In the genomic region with DNA sequence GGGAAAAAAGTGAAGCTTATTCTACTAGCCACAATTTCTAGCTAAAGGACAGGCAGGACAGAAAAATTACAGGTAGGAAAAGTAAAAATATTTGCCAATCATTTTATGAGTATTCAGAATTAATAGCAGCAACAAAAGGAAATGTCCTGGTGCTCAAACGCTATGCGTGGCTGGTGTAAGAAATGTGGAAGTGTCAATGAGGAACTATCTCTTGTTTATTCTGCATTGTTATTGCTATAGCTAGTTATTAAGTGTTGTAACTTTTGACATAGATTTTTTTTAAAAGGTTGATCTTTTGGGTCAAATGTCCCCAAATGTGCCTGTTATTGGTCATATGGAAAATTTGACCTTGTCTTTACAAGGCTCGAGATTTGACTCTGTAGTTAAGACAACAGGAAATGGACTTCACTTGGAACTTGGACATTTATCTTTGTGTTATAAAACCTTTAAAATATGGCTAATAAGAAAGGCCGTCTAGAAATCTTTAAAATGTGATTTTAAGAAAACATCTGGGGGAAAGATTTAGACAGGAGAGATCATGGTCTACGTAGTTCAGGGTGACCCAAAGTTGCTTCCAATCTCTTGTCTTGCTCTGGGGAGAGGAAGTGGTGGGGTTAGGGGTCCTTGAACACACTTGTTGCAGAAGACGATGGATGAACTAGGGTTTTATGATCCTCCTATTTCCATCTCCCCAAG, we compare ENCODE assay signal across 8 mouse cellular contexts. TPM values are rescaled to one million over a fixed set of nuclear protein-coding genes. Genes with fewer than 3 reads are reported as not detected.
DNase-seq lines count a peak whose midpoint lies in the region; ATAC-seq and TF ChIP-seq lines count a peak whose summit lies in the region.

No protein-coding gene starts in this region.

- no peaks in the 10 kb centered on the region for H3K36me3 ChIP-seq in hindbrain, embryonic 11.5 days (ENCODE audit: control insufficient read depth, insufficient read depth, low read length)
- no peaks in the 10 kb centered on the region for H3K36me3 ChIP-seq in hindbrain, embryonic 12.5 days
- peaks cover 0 to 8% of the 10 kb centered on the region in 2 experiments; a peak in 2 of 4 replicates for H3K36me3 ChIP-seq in MEL (ENCODE audit: control insufficient read depth in 1 of 2, insufficient read depth in 2 of 2, low read length in 2 of 2)
- H3K36me3 ChIP-seq in forebrain, embryonic 15.5 days, result no peaks in the 10 kb centered on the region
- H3K36me3 ChIP-seq in liver, embryonic 15.5 days (replicated peaks), result no peaks in the 10 kb centered on the region

- no peak for DNase-seq in hindbrain, embryonic 11.5 days (ENCODE audit: low spot score)
- DNase-seq in MEL (ENCODE audit: low read depth, low spot score), result peak; percentile 83
- DNase-seq in testis, postnatal 10 days (ENCODE audit: low spot score), result no peak
- no peak for DNase-seq in adrenal gland, postnatal 25 days
- DNase-seq in adrenal gland, postnatal 14 days, result no peak

- H3K79me2 ChIP-seq in MEL (ENCODE audit: control insufficient read depth, insufficient read depth, low read length, poor library complexity), result peaks cover 9% of the 10 kb centered on the region

- peak; percentile 51 for ATAC-seq in hindbrain, embryonic 11.5 days (ENCODE audit: low FRiP score)
- no peak; the same call in 1 of the 2 replicates for ATAC-seq in hindbrain, embryonic 12.5 days (ENCODE audit: low FRiP score)
- ATAC-seq in forebrain, embryonic 15.5 days (replicated peaks), result peak; percentile 40; the same call in 1 of the 2 replicates
- no peak for ATAC-seq in liver, embryonic 15.5 days (ENCODE audit: insufficient read depth)

- TF ChIP-seq RAD21 in MEL (IDR thresholded peaks at IDR 0.05; ENCODE audit: low read depth, low read length), result no peak

- no peak overlapping the region for H3K4me2 ChIP-seq in hindbrain, embryonic 11.5 days (replicated peaks; ENCODE audit: low read depth, low read length)
- H3K4me2 ChIP-seq in hindbrain, embryonic 12.5 days (replicated peaks), result no peak overlapping the region
- H3K4me2 ChIP-seq in forebrain, embryonic 15.5 days (replicated peaks), result no peak overlapping the region
- H3K4me2 ChIP-seq in liver, embryonic 15.5 days, result peak overlapping the region; percentile 83

- H3K27me3 ChIP-seq in hindbrain, embryonic 11.5 days (ENCODE audit: control insufficient read depth, insufficient read depth, low read length), result 0 out of 2 replicates have a peak, but pooled peaks cover 3% of the 10 kb centered on the region
- peaks cover 8% of the 10 kb centered on the region for H3K27me3 ChIP-seq in hindbrain, embryonic 12.5 days
- peaks cover 0 to 1% of the 10 kb centered on the region in 2 experiments; a peak in 1 of 4 replicates for H3K27me3 ChIP-seq in MEL (ENCODE audit: control insufficient read depth in 1 of 2, insufficient read depth in 2 of 2, low read length in 2 of 2)
- H3K27me3 ChIP-seq in forebrain, embryonic 15.5 days, result no peaks in the 10 kb centered on the region
- no peaks in the 10 kb centered on the region for H3K27me3 ChIP-seq in liver, embryonic 15.5 days

- H3K27ac ChIP-seq in hindbrain, embryonic 11.5 days (ENCODE audit: low read depth, low read length), result no peak overlapping the region
- no peak overlapping the region for H3K27ac ChIP-seq in hindbrain, embryonic 12.5 days
- H3K27ac ChIP-seq in MEL (ENCODE audit: control insufficient read depth, low read depth, low read length), result peak overlapping the region; percentile 80
- no peak overlapping the region for H3K27ac ChIP-seq in forebrain, embryonic 15.5 days (replicated peaks)
- no peak overlapping the region for H3K27ac ChIP-seq in liver, embryonic 15.5 days (replicated peaks)

- H3K4me3 ChIP-seq in hindbrain, embryonic 11.5 days (ENCODE audit: low read depth, low read length), result no peak overlapping the region
- H3K4me3 ChIP-seq in hindbrain, embryonic 12.5 days, result no peak overlapping the region
- H3K4me3 ChIP-seq in MEL (ENCODE audit: control insufficient read depth in 1 of 2, insufficient read depth in 1 of 2, low read depth in 2 of 2, low read length in 2 of 2), result peak overlapping the region; percentile 18 to 97
- H3K4me3 ChIP-seq in forebrain, embryonic 15.5 days, result no peak overlapping the region
- peak overlapping the region; percentile 70 for H3K4me3 ChIP-seq in liver, embryonic 15.5 days (replicated peaks)

- TF ChIP-seq EP300 in MEL (IDR thresholded peaks at IDR 0.05; ENCODE audit: low read depth in 1 of 2, low read length in 2 of 2), result no peak

- peak; percentile 30 to 85; a peak in 2 of 4 replicates for TF ChIP-seq POLR2A in MEL (IDR thresholded peaks at IDR 0.05; ENCODE audit: control insufficient read depth in 1 of 2, insufficient read depth in 1 of 2, low read depth in 1 of 2, low read length in 2 of 2, poor library complexity in 1 of 2)

- 79% methylated on average over 6 of the region's 6 CpGs for WGBS in hindbrain, embryonic 11.5 days
- WGBS in hindbrain, embryonic 12.5 days, result 82% methylated on average over 6 of the region's 6 CpGs
- WGBS in forebrain, embryonic 15.5 days, result 74% methylated on average over 6 of the region's 6 CpGs
- WGBS in liver, embryonic 15.5 days (ENCODE audit: insufficient replicate concordance), result 30% methylated on average over 6 of the region's 6 CpGs

- TF ChIP-seq CTCF in MEL (IDR thresholded peaks at IDR 0.05 in 2 of 3, conservative IDR thresholded peaks at IDR 0.05 in 1 of 3; ENCODE audit: control insufficient read depth in 1 of 3, insufficient read depth in 1 of 3, low read depth in 2 of 3, low read length in 3 of 3, poor library complexity in 1 of 3, severe bottlenecking in 1 of 3), result no peak

- H3K4me1 ChIP-seq in hindbrain, embryonic 11.5 days (replicated peaks; ENCODE audit: control insufficient read depth, insufficient read depth, low read length), result no peaks in the 10 kb centered on the region
- 0 out of 2 replicates have a peak, but pooled peaks cover 6% of the 10 kb centered on the region for H3K4me1 ChIP-seq in hindbrain, embryonic 12.5 days
- peaks cover 0 to 10% of the 10 kb centered on the region in 2 experiments; a peak in 3 of 4 replicates for H3K4me1 ChIP-seq in MEL (ENCODE audit: control insufficient read depth in 1 of 2, insufficient read depth in 2 of 2, low read length in 2 of 2)
- H3K4me1 ChIP-seq in forebrain, embryonic 15.5 days, result peaks cover 6% of the 10 kb centered on the region
- H3K4me1 ChIP-seq in liver, embryonic 15.5 days (replicated peaks), result peaks cover 11% of the 10 kb centered on the region

- no peak overlapping the region for H3K9ac ChIP-seq in hindbrain, embryonic 11.5 days (ENCODE audit: low read depth, low read length)
- H3K9ac ChIP-seq in hindbrain, embryonic 12.5 days, result no peak overlapping the region
- peak overlapping the region; percentile 62 for H3K9ac ChIP-seq in MEL (ENCODE audit: control insufficient read depth, low read depth, low read length, poor library complexity, severe bottlenecking)
- no peak overlapping the region for H3K9ac ChIP-seq in forebrain, embryonic 15.5 days (replicated peaks)
- H3K9ac ChIP-seq in liver, embryonic 15.5 days, result no peak overlapping the region

- H3K9me3 ChIP-seq in hindbrain, embryonic 11.5 days (ENCODE audit: control insufficient read depth, low read length), result no peaks in the 10 kb centered on the region
- H3K9me3 ChIP-seq in hindbrain, embryonic 12.5 days (replicated peaks), result no peaks in the 10 kb centered on the region
- no peaks in the 10 kb centered on the region for H3K9me3 ChIP-seq in MEL (replicated peaks; ENCODE audit: insufficient read depth, low read length)
- no peaks in the 10 kb centered on the region for H3K9me3 ChIP-seq in forebrain, embryonic 15.5 days
- H3K9me3 ChIP-seq in liver, embryonic 15.5 days (replicated peaks), result no peaks in the 10 kb centered on the region

TF ChIP-seq in MEL, 35 proteins besides CTCF, POLR2A, EP300 and RAD21 (continues in another document):
- no peak for TF ChIP-seq GABPA (IDR thresholded peaks at IDR 0.05; ENCODE audit: low read depth, low read length)
- TF ChIP-seq CHD2 (IDR thresholded peaks at IDR 0.05; ENCODE audit: low read length), result no peak
- no peak for TF ChIP-seq MYC (IDR thresholded peaks at IDR 0.05; ENCODE audit: low read depth, low read length)
- no peak for TF ChIP-seq JUND (IDR thresholded peaks at IDR 0.05; ENCODE audit: low read depth, low read length)

RNA-seq across cellular contexts. Expression of gene Rab29, which starts 0.6 kb away (rescaled TPM):
- 13.2 and 14.5 TPM in 2 replicates for polyA plus RNA-seq in hindbrain, embryonic 11.5 days (2014; fragmentation: Nextera tagmentation; extraction: Ambion mirVana)
- 11.0 and 14.1 TPM in 2 replicates for polyA plus RNA-seq in hindbrain, embryonic 12.5 days (2016; fragmentation: Nextera tagmentation; extraction: Ambion mirVana)
- total RNA-seq in MEL (2012; rRNA removed), result 22.1 and 23.5 TPM in 2 replicates
- polyA plus RNA-seq in MEL (2012; ENCODE audit: insufficient read depth in 1 of 2, insufficient read length in 2 of 2, low read depth in 1 of 2, low replicate concordance in 2 of 2, missing spikeins in 1 of 2), result 10 to 100 TPM in 1 of 2 experiments, not detected in 1; 26.3 TPM
- polyA plus RNA-seq in forebrain, embryonic 15.5 days (2015; fragmentation: Nextera tagmentation; extraction: Ambion mirVana), result 8.0 and 8.6 TPM in 2 replicates
- 9.8 and 10.0 TPM in 2 replicates for polyA plus RNA-seq in liver, embryonic 15.5 days (2015; fragmentation: Nextera tagmentation; extraction: Ambion mirVana)
- 15.9 and 21.3 TPM in 2 replicates for total RNA-seq in adrenal gland, postnatal 25 days (2021)
- total RNA-seq in adrenal gland, postnatal 14 days (2021), result 14.7 and 19.1 TPM in 2 replicates

RNA-seq across cellular contexts. Expression of gene Slc41a1, which starts 39.2 kb away (rescaled TPM):
- 8.0 and 8.2 TPM in 2 replicates for polyA plus RNA-seq in hindbrain, embryonic 11.5 days (2014; fragmentation: Nextera tagmentation; extraction: Ambion mirVana)
- polyA plus RNA-seq in hindbrain, embryonic 12.5 days (2016; fragmentation: Nextera tagmentation; extraction: Ambion mirVana), result 11.5 and 12.2 TPM in 2 replicates
- total RNA-seq in MEL (2012; rRNA removed), result 3.4 and 3.8 TPM in 2 replicates
- polyA plus RNA-seq in MEL (2012; ENCODE audit: insufficient read depth in 1 of 2, insufficient read length in 2 of 2, low read depth in 1 of 2, low replicate concordance in 2 of 2, missing spikeins in 1 of 2), result 1 to 10 TPM in 1 of 2 experiments, not detected in 1; 8.3 TPM
- 14.2 and 16.0 TPM in 2 replicates for polyA plus RNA-seq in forebrain, embryonic 15.5 days (2015; fragmentation: Nextera tagmentation; extraction: Ambion mirVana)
- polyA plus RNA-seq in liver, embryonic 15.5 days (2015; fragmentation: Nextera tagmentation; extraction: Ambion mirVana), result 0.99 and 1.2 TPM in 2 replicates
- 60.7 and 74.8 TPM in 2 replicates for total RNA-seq in adrenal gland, postnatal 25 days (2021)
- total RNA-seq in adrenal gland, postnatal 14 days (2021), result 35.2 and 52.6 TPM in 2 replicates

RNA-seq across cellular contexts. Expression of gene Nucks1, which starts 43.9 kb away (rescaled TPM):
- 53.3 and 66.1 TPM in 2 replicates for polyA plus RNA-seq in hindbrain, embryonic 11.5 days (2014; fragmentation: Nextera tagmentation; extraction: Ambion mirVana)
- 97.4 and 103 TPM in 2 replicates for polyA plus RNA-seq in hindbrain, embryonic 12.5 days (2016; fragmentation: Nextera tagmentation; extraction: Ambion mirVana)
- total RNA-seq in MEL (2012; rRNA removed), result 113 and 121 TPM in 2 replicates
- 10 to 100 TPM; 53.7 to 84.0 TPM for polyA plus RNA-seq in MEL (2012; ENCODE audit: insufficient read depth in 1 of 2, insufficient read length in 2 of 2, low read depth in 1 of 2, low replicate concordance in 2 of 2, missing spikeins in 1 of 2)
- polyA plus RNA-seq in forebrain, embryonic 15.5 days (2015; fragmentation: Nextera tagmentation; extraction: Ambion mirVana), result 62.9 and 63.2 TPM in 2 replicates
- 25.7 and 27.2 TPM in 2 replicates for polyA plus RNA-seq in liver, embryonic 15.5 days (2015; fragmentation: Nextera tagmentation; extraction: Ambion mirVana)
- total RNA-seq in adrenal gland, postnatal 25 days (2021), result 124 and 137 TPM in 2 replicates
- total RNA-seq in adrenal gland, postnatal 14 days (2021), result 124 and 135 TPM in 2 replicates

Comparison
In these comparisons a context has a peak if more than half of its experiments do, and no peak if none do; other contexts are left out.
1. ATAC-seq: peak in hindbrain, embryonic 11.5 days (single experiment) and forebrain, embryonic 15.5 days (single experiment); none in hindbrain, embryonic 12.5 days (single experiment) and liver, embryonic 15.5 days (single experiment).
2. H3K4me3 ChIP-seq: peak in MEL (2 of 2) and liver, embryonic 15.5 days (single experiment); none in hindbrain, embryonic 11.5 days (single experiment), hindbrain, embryonic 12.5 days (single experiment) and forebrain, embryonic 15.5 days (single experiment).